Mouse (Mus musculus): Measurements from ENCODE around the gene Rarres2. TPM values are rescaled to one million over a fixed set of nuclear protein-coding genes. Genes with fewer than 3 reads are reported as not detected.

Rarres2 gene
- polyA plus RNA-seq (2015; fragmentation: Nextera tagmentation; extraction: Ambion mirVana) = 4.5 and 5.5 TPM in 2 replicates

DNA sequence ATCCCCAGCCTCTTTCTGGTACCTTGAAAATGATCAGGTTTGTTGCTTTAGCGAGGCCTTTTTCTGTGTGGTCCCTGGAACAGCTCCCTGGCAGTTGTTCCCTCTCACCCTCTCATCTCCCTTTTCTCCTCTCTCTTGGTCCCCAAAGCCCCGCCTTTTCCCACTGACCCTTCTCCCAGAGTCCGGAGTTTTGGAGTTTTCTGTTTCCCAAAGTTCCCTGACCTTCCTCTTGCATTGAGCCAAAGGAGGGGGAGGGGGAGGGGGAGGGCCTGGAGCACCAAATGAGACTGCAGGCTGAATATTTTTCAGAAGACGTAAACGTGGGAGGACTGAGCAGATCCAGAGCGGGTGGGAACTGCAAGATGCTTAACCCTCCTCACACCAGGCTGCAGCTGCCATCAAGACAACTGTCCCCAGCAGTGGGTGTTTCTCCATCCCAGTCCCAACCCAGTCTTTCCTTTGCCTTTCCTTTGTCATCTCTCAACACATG is at the start of gene Rarres2:
Gene Rarres2, minus strand, starts transcription at position 218 of the 490 bp plus-strand sequence.
- Histone ChIP-seq H3K9ac (no peak within 1 kb of the TSS), H3K27ac (no peak within 1 kb of the TSS), H3K4me2 (no peak within 1 kb of the TSS), H3K4me3 (no peak within 1 kb of the TSS), H3K27me3 (no peaks in the 10 kb centered on the region), H3K4me1 (peaks cover 5% of the 10 kb centered on the region; the same call in 1 of the 2 replicates), H3K36me3 (peaks cover 7% of the 10 kb centered on the region), H3K9me3 (peaks cover 5% of the 10 kb centered on the region; the same call in 1 of the 2 replicates)
- 18% methylated on average over 6 of the region's 6 CpGs for WGBS
- no peak for ATAC-seq (ENCODE audit: insufficient number of reproducible peaks, insufficient read depth, low FRiP score, low TSS enrichment, low read depth)

DNA sequence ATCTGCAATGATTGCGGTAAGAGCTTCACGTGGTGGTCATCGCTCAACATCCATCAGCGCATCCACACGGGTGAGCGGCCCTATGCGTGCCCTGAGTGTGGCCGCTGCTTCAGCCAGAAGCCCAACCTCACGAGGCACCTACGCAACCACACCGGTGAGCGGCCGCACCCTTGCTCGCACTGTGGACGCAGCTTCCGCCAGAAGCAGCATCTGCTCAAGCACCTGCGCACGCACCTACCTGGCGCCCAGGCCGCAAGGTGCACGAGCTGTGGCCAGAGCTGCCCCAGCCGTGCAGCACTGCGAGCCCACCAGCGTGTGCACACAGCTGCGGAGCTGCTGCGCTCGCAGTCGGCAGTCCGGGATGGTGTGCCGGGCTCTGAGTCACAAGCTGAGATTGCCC is 47.4 kb upstream of the Rarres2 start:
- Histone ChIP-seq H3K4me2 (no peak overlapping the region), H3K27ac (no peak overlapping the region), H3K9me3 (no peaks in the 10 kb centered on the region), H3K4me3 (no peak overlapping the region), H3K4me1 (no peaks in the 10 kb centered on the region), H3K36me3 (peaks cover 47% of the 10 kb centered on the region), H3K27me3 (peaks cover 1% of the 10 kb centered on the region; the same call in 1 of the 2 replicates), H3K9ac (no peak overlapping the region)
- 94% methylated on average over 30 of the region's 30 CpGs for WGBS
- no peak for ATAC-seq (ENCODE audit: insufficient number of reproducible peaks, insufficient read depth, low FRiP score, low TSS enrichment, low read depth)

DNA sequence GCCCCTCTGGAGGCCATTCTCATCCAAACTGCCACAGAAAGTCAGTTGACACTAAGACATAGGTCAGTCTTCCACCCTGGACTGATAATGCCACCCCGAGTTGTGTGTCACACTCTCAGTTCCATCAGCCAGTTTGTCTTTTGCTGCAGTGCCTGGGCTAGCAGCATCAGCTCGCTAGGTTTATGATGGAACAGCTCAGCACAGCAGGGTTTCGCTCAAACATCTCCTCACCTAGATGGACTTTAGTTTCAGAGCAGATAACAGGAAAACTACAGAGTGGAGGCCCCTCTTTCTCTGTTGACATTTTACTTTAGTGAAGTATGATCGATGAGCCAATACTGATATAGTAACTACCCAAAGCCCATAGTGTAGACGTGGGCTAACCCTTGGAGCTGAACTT is 42.2 kb upstream of the Rarres2 start:
- no peaks in the 10 kb centered on the region for H3K4me1 ChIP-seq
- H3K4me3 ChIP-seq = no peak overlapping the region
- no peaks in the 10 kb centered on the region for H3K27me3 ChIP-seq
- no peak overlapping the region for H3K9ac ChIP-seq
- no peak overlapping the region for H3K4me2 ChIP-seq
- 92% methylated on average over 5 of the region's 5 CpGs for WGBS
- peaks cover 47% of the 10 kb centered on the region for H3K36me3 ChIP-seq
- H3K9me3 ChIP-seq = no peaks in the 10 kb centered on the region
- no peak for ATAC-seq (ENCODE audit: insufficient number of reproducible peaks, insufficient read depth, low FRiP score, low TSS enrichment, low read depth)
- no peak overlapping the region for H3K27ac ChIP-seq

DNA sequence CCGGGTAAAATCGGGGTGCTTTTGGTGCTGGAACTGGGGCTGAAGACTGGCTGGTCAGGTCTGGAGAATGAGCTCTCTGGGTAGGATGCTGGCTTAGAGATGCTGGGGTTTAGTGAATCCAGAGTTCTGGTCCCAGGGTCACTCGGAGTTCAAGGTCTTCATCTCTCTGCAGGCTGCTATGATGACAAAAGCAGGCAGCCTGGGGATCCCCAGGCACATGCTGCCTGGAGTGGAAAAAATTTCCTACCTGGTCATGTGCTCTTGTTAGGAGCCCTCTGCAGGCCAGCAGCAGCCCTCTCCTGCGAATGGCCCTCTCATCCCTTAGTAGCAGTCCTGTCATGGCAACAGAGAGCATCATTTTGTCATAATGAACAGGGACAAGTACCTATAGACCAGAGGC is 40.9 kb upstream of the Rarres2 start:
- Histone ChIP-seq H3K9ac (no peak overlapping the region), H3K9me3 (no peaks in the 10 kb centered on the region), H3K4me3 (no peak overlapping the region), H3K27me3 (no peaks in the 10 kb centered on the region), H3K4me2 (no peak overlapping the region), H3K27ac (no peak overlapping the region), H3K36me3 (peaks cover 37% of the 10 kb centered on the region), H3K4me1 (no peaks in the 10 kb centered on the region)
- ATAC-seq (ENCODE audit: insufficient number of reproducible peaks, insufficient read depth, low FRiP score, low TSS enrichment, low read depth) = no peak
- 86% methylated on average over 4 of the region's 4 CpGs for WGBS

DNA sequence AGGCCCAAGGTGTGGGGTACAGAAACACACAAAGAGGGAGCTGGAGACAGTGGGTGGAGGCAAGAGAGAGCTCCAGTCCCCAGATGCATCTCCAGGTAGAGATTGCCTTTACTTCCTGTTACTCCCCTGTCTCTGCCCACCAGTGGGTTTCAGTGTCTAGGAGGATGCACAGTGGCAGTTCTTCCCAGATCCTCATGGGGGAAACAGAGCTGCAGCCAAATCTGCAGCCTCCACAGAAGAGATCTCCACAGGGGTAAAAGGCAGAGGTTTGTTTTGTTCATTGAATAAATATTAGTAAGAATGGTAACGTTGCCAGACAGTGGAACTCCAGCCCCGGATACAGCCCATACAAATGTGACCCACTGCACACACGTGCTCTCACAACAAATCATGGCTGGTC is 38.1 kb upstream of the Rarres2 start:
- Histone ChIP-seq H3K4me3 (no peak overlapping the region), H3K9me3 (no peaks in the 10 kb centered on the region), H3K27ac (no peak overlapping the region), H3K4me2 (no peak overlapping the region), H3K9ac (no peak overlapping the region), H3K4me1 (no peaks in the 10 kb centered on the region), H3K27me3 (no peaks in the 10 kb centered on the region), H3K36me3 (peaks cover 27% of the 10 kb centered on the region)
- no peak for ATAC-seq (ENCODE audit: insufficient number of reproducible peaks, insufficient read depth, low FRiP score, low TSS enrichment, low read depth)
- 84% methylated on average over 3 of the region's 3 CpGs for WGBS

DNA sequence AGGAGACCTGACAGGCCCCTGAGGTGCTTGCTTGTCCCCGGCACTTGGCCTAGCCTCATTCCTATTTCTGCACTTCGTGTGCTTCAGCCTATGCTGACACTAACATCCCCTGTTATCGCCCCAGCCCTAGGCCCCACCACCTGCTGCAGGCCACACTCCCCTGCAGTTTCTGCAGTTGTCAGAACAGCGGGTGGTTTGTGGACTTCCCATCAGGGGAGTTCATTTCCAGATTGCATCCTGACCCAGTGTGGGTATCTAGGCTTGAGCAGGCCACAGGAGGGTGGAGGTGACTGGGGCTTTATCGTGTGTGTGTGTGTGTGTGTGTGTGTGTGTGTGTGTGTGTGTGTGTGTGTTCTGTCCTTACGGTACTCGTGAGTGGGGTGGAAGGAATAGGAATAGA is 36.9 kb upstream of the Rarres2 start:
- H3K27me3 ChIP-seq = no peaks in the 10 kb centered on the region
- peaks cover 18% of the 10 kb centered on the region for H3K36me3 ChIP-seq
- no peak overlapping the region for H3K9ac ChIP-seq
- H3K4me2 ChIP-seq = no peak overlapping the region
- no peak overlapping the region for H3K4me3 ChIP-seq
- H3K9me3 ChIP-seq = no peaks in the 10 kb centered on the region
- no peak overlapping the region for H3K27ac ChIP-seq
- WGBS = 65% methylated on average over 7 of the region's 7 CpGs
- no peaks in the 10 kb centered on the region for H3K4me1 ChIP-seq
- ATAC-seq (ENCODE audit: insufficient number of reproducible peaks, insufficient read depth, low FRiP score, low TSS enrichment, low read depth) = no peak

DNA sequence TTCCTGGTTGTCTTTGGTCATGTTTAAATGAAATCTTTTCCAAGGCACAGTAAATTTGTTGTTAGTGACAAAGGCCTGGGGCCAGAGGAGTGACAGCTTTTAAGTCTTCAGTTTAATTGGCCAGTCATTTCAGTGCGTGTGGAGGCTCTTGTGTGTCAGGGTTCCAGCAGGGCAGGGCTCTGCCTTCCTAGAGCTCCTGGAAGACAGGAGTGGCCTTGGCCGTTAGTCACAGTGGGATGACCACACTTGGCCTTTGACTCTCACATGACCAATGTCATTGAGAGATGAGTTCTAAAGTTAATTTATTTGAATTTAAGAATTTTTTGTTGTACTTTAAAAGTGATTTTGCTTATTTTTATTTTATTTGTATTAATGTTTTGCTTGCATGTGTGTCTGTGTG is 35.5 kb upstream of the Rarres2 start:
- 53% methylated on average over 2 of the region's 2 CpGs for WGBS
- Histone ChIP-seq H3K27ac (no peak overlapping the region), H3K9ac (no peak overlapping the region), H3K4me1 (no peaks in the 10 kb centered on the region; the same call in 1 of the 2 replicates), H3K4me3 (no peak overlapping the region), H3K36me3 (peaks cover 6% of the 10 kb centered on the region), H3K4me2 (no peak overlapping the region), H3K9me3 (no peaks in the 10 kb centered on the region), H3K27me3 (no peaks in the 10 kb centered on the region)
- ATAC-seq (ENCODE audit: insufficient number of reproducible peaks, insufficient read depth, low FRiP score, low TSS enrichment, low read depth) = no peak

DNA sequence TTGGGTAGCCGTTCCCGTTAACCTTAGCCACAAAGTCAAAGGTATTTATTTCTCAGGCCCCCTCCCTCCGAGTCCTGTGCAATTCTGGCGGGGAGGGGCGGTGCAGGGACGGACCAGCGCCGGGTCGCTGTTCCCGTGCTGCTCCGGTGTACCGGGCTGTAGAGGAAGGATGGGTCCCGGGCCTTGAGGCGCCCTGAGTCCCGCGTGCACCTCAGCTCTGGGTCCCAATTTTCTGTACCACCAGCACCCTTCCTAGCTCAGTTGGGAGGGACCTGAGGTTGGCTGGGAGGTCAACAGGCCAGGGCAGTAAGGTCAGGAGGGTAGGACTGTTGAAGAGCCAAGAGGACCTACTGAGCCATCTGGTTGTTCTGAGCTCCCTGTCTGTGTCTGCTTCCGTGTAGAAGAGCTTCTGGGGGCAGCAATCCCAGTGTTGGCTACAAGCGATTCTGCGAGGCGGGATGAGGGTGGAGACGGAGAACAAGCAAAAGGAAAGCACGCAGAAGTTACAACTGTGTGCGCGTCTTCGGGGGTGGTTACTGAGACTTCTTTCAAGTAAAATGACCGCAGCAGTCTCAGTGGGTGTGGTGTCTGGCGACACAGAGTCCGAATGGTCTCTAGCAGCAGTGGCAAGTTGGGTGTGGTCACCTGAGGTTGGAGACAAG is 29.6 kb upstream of the Rarres2 start:
- Histone ChIP-seq H3K4me1 (peaks cover 14% of the 10 kb centered on the region), H3K27ac (peak overlapping the region; percentile 82), H3K4me3 (peak overlapping the region; percentile 78), H3K4me2 (peak overlapping the region; percentile 92), H3K9me3 (peaks cover 11% of the 10 kb centered on the region), H3K27me3 (no peaks in the 10 kb centered on the region), H3K9ac (peak overlapping the region; percentile 87), H3K36me3 (peaks cover 30% of the 10 kb centered on the region)
- peak; percentile 73 for ATAC-seq (ENCODE audit: insufficient number of reproducible peaks, insufficient read depth, low FRiP score, low TSS enrichment, low read depth)
- 0% methylated on average over 28 of the region's 28 CpGs for WGBS

DNA sequence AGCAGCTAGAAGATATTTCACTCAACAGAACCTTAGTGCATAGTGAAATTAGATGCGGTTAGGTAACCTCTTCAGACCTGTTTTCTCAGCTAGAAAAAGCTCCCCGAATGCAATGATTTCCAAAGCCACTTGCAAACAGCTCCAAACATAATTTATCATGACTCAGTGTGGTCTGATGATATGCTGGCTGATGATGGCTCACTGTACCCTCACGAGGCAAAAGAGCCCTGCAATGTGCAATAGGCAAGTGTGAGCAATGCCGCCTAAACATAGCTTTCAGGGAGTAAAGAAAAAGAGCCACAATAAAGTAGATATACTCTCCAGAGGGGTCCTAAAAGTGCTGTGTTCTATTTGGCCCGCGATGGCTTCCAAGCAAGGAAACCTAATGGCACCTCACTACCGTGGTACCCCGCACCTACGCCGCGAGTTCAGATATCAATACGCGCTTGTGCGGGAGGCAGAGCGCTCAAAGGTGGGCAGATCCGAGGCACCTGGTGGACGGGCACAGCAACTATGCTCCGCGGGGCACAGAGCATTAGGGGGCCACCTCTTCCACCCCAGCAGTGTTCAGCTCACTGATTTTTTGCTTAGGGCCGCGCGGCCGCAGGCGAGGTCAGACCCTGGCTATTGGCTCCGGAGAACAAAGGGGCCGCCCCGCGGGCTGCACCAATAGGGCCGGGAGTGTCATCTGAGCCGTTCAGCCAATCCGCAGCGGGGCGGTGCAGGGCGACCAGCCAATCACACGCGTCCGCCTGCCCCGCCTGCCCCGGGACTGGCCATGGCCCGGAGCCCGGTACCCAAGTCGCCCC is 28.9 kb upstream of the Rarres2 start, which contains the start of gene Zfp775:
Gene Zfp775, plus strand, starts transcription at position 793 of the 809 bp plus-strand sequence.
- H3K27me3 ChIP-seq = no peaks in the 10 kb centered on the region
- peak within 1 kb of the TSS; percentile 87 for H3K9ac ChIP-seq
- peaks cover 18% of the 10 kb centered on the region for H3K9me3 ChIP-seq
- H3K4me3 ChIP-seq = peak within 1 kb of the TSS; percentile 78
- peaks cover 38% of the 10 kb centered on the region for H3K36me3 ChIP-seq
- H3K27ac ChIP-seq = peak within 1 kb of the TSS; percentile 82
- H3K4me1 ChIP-seq = peaks cover 14% of the 10 kb centered on the region
- WGBS = 4% methylated on average over 42 of the region's 42 CpGs
- peak; percentile 96 for ATAC-seq (ENCODE audit: insufficient number of reproducible peaks, insufficient read depth, low FRiP score, low TSS enrichment, low read depth)
- peak within 1 kb of the TSS; percentile 92 for H3K4me2 ChIP-seq

DNA sequence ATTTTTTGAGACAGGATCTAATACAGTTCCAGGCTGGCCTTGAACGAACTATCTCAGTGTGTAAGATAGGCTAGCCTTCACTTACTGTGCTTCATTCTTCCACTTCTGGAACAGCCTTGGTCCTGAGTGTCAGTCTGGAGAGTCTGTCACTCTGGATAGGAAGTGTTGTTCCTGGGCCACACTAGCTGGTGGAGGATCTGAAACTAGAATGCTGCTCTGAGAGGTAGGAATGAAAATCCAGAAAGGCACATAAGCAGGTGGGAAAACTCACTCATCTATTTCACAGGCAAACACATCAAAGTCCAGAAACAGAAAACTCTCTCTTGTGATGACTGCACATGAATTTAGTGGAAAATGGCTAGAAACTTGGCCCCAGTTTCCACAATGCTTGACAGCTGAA is 28.0 kb upstream of the Rarres2 start:
- Histone ChIP-seq H3K27ac (no peak overlapping the region), H3K4me2 (no peak overlapping the region; the same call in 1 of the 2 replicates), H3K27me3 (no peaks in the 10 kb centered on the region), H3K9ac (no peak overlapping the region), H3K36me3 (peaks cover 46% of the 10 kb centered on the region), H3K9me3 (peaks cover 23% of the 10 kb centered on the region), H3K4me1 (peaks cover 14% of the 10 kb centered on the region), H3K4me3 (no peak overlapping the region)
- ATAC-seq (ENCODE audit: insufficient number of reproducible peaks, insufficient read depth, low FRiP score, low TSS enrichment, low read depth) = no peak
- WGBS = 89% methylated on average over 1 of the region's 1 CpGs

DNA sequence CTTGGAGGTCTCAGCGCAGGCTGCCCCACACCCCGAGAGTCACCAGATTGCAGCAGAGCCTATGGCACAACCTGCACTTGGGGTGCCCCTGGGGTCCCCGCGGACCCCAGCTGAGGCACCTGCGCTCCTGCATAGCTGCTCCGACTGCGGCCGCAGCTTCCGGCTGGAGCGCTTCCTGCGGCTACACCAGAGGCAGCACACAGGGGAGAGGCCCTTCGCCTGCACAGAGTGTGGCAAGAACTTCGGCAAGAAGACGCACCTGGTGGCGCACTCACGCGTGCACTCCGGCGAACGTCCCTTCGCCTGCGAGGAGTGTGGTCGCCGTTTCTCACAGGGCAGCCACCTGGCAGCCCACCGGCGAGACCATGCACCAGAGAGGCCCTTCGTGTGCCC is 24.6 kb upstream of the Rarres2 start:
- ATAC-seq (ENCODE audit: insufficient number of reproducible peaks, insufficient read depth, low FRiP score, low TSS enrichment, low read depth) = no peak
- 98% methylated on average over 27 of the region's 27 CpGs for WGBS
- no peak overlapping the region for H3K27ac ChIP-seq
- H3K9me3 ChIP-seq = peaks cover 23% of the 10 kb centered on the region
- peaks cover 52% of the 10 kb centered on the region for H3K36me3 ChIP-seq
- H3K4me1 ChIP-seq = peaks cover 23% of the 10 kb centered on the region
- H3K9ac ChIP-seq = no peak overlapping the region
- H3K4me2 ChIP-seq = no peak overlapping the region
- H3K4me3 ChIP-seq = no peak overlapping the region
- no peaks in the 10 kb centered on the region for H3K27me3 ChIP-seq
